Mouse (Mus musculus) testis, adult 2 months (tissue): ENCODE measurements around the gene Pdcd6ip.

ENCODE experiments used
- CTCF ChIP-seq: fragments of 200-500 bp; IDR thresholded peaks from 2 replicates; pipeline ENCODE4 v1.5.1; 2012; ENCODE audit warnings: low read depth, mild to moderate bottlenecking, inconsistent platforms, low read length, moderate library complexity; ENCODE audit not compliant: control insufficient read depth, insufficient read depth, insufficient replicate concordance
- POLR2A ChIP-seq: fragments of 200-500 bp; IDR thresholded peaks from 2 replicates; pipeline ENCODE4 v1.6.1; 2012; ENCODE audit warnings: low read depth, mild to moderate bottlenecking, inconsistent platforms, low read length, moderate library complexity; ENCODE audit not compliant: control insufficient read depth

DNA sequence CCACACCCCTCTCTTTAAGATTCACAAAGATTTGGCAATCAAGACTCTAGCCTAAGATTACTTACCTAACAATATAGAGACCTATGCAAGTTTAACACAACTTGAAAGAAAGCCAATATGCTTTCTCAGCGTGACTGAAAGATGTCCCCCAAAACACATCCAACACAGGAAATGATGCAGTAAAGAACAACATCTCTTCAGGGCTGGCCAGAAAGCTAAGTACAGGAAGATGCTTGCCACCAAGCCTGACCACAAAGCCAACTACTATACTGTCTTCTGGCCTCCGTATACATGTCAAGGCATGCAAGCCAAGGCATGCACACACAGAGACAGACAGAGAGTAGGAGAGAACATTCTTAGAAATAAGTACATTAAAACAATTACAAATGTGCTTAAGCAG is 2.0 kb downstream of the Pdcd6ip start:
- TF ChIP-seq CTCF (no peak), POLR2A (no peak)
